Mouse (Mus musculus): ENCODE results near the gene Thsd7a.

Thsd7a gene

GRCm38 (mm10) chr6:12393574-12394380 is 355.4 kb downstream of the Thsd7a start:
- no peak for DNase-seq (ENCODE audit: low spot score in 2 of 2)

GRCm38 (mm10) chr6:12386731-12387130 is 362.5 kb downstream of the Thsd7a start:
- DNase-seq (ENCODE audit: low spot score in 2 of 2), result no peak

GRCm38 (mm10) chr6:12385591-12385990 is 363.6 kb downstream of the Thsd7a start:
- no peak for DNase-seq (ENCODE audit: low spot score in 2 of 2)

GRCm38 (mm10) chr6:12381136-12381778 is 368.0 kb downstream of the Thsd7a start:
- DNase-seq (ENCODE audit: low spot score in 2 of 2), result peak; percentile 40 to 65

DNA sequence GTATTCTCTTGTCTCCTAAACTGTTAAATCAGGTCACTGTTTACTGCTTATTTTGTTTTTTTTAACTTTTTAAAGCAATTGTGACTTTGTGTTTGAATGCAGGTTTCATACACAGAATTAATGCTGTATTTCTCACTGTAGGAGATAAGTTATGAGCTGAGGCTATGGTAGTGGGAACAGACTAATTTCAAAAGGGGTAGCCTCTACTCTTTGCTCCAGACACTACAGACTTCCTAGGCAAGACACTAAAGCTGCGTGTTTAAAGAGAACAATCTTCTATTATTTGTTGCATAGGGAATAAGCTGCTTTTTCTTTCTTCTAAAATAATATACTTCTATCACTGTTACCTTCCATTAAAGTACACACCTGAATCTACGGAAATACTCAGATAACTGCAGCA is 368.5 kb downstream of the Thsd7a start:
- DNase-seq (ENCODE audit: low spot score in 2 of 2), result no peak

DNA sequence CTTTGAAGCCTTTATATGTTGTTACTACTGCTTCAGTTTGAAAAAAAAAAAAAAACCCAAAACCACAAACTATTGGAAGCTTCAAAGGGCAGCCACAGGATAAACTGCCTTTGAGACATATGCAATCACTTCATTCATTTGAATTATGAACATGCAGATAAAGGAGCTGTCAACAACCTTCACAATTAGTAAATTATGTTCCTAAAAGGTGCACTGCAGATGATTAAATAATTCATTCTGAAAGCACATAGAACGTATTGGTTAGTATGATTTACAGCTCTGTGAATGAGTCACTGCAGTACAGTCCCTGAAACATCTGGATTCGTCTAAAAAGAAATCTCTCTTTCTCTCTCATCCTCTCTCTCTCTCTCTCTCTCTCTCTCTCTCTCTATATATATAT is 390.5 kb downstream of the Thsd7a start:
- no peak for DNase-seq (ENCODE audit: low spot score in 2 of 2)

DNA sequence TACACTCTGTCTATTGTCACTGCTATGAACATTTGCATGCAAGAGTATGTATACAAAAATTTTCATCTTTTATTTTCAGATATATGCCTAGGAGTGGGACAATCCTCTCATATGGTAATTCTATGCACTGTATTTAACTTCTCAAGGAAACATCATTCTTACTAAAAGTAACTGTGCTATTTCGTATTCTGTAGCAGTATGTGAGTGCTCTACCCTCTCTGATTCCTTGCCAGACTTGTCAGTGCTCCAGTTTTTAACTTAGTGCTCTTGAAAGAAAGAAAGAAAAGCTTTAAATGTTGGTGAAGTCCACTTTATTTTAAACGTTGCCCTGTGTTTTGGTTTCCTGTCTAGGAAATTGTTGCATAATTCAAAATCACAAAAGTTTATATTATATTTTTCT is 395.6 kb downstream of the Thsd7a start:
- DNase-seq (ENCODE audit: low spot score in 2 of 2), result no peak

- peak in 1 of 2 experiments; percentile 4 for DNase-seq (ENCODE audit: low spot score in 2 of 2)
Observed at GRCm38 (mm10) chr6:12352165-12352719, 397.0 kb downstream of the Thsd7a start.

GRCm38 (mm10) chr6:12350753-12351152 is 398.5 kb downstream of the Thsd7a start:
- peak in 1 of 2 experiments; percentile 41 for DNase-seq (ENCODE audit: low spot score in 2 of 2)

DNA sequence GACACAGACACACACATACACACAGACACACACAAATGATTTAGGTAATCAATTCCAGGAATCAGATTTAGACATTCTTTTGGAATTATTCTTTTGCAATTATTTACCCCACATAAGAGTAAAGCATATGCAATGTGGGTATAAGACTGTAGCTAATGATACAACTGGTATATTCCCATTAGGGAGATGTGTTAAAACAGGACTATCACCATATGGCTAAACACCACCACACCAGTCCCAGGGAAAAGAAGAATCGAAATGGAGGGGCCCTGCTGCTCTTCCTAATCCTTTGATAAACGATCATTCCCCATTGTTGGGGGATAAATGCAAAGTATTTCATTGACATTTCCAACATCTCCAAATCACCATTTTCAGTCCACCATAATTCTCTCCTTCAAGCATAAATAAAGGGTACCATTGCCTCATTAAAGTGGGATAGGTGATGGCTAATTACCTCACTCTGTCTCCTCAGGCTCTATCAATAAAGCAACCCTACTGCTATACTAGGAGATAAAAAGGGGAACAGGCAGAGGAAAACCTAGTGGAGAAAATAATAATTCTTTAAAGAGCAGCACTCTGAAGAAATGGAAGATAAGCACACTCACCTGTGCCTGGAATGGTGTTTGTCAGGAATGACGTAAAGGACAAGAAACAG is 400.0 kb downstream of the Thsd7a start:
- no peak for DNase-seq (ENCODE audit: low spot score in 2 of 2)

GRCm38 (mm10) chr6:12348667-12349066 is 400.5 kb downstream of the Thsd7a start:
- no peak for DNase-seq (ENCODE audit: low spot score in 2 of 2)

- no peak for DNase-seq (ENCODE audit: low spot score in 2 of 2)
Observed at GRCm38 (mm10) chr6:12336590-12337584, 412.3 kb downstream of the Thsd7a start.

- peak in 1 of 2 experiments; percentile 53 for DNase-seq (ENCODE audit: low spot score in 2 of 2)
Observed at GRCm38 (mm10) chr6:12315070-12315909, 433.9 kb downstream of the Thsd7a start.

DNA sequence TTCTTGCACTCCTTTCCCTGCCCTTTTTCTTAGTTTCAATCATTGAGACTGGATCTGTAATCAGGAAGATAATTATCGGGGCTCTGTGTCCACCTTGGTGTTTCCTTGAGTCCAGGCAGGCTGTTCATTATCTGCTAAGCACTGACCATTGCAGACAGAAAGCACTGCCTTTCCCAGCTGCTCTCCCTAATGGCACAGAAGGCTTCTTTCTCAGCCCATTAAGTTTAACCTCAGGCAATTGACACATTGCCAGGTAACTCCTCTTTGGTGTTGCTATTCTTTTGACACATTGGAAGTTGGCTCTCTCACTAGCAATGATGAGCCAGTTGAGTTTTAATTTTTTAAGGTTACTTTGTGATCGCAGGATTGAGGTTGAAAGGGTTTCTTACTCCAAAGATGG is 441.7 kb downstream of the Thsd7a start:
- DNase-seq (ENCODE audit: low spot score in 2 of 2), result no peak

DNA sequence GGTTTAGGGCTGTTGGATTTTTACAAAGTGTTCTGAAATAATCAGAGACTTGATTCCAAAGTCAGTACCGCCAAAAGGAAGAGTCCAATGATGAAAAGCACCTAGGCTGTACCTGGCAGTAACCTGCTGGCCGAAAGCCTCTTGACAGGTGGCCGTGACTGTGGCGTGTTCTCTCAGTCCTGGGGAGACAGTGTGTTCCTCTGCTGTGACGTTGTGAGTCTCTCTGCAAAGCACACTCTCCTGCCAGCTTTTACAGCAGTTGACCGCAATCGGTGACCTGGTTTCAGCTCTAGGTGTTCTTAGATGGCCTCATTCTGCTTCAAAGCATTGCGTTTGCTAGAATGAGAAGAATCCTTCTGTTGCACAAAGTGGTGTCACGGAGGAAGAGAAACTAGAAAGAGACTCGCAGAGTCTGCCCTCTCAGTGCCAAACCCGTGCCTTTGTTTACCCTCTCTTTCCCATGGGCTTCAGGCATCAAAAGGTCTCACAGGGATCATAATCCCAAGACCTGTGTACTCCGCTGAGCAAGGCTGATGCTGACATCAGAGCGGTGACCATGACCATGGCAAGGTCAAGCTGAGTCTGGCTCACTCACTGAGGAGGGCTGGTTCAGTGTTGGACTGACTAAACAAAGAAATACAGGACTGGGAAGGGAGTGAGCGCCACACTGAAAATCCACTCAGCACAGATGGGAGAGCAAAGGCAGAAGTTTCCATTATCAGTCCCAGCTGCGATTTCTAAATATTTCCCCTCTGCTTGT is 486.4 kb downstream of the Thsd7a start:
- DNase-seq (ENCODE audit: low spot score in 2 of 2), result no peak
